Mouse (Mus musculus): ENCODE results near the gene Mfap5. TPM values are rescaled to one million over a fixed set of nuclear protein-coding genes. Genes with fewer than 3 reads are reported as not detected.

Mfap5 gene
- polyA plus RNA-seq, 1 experiment from 2014 or later: 32.0 TPM

GRCm38 (mm10) chr6:122545289-122545882, 39.7 kb downstream of the Mfap5 start:
- Histone ChIP-seq H3K4me1 (ENCODE audit: control insufficient read depth, insufficient read depth, low read length) (no peaks in the 10 kb centered on the region), H3K27ac (ENCODE audit: low read length) (no peak overlapping the region), H3K36me3 (ENCODE audit: control insufficient read depth, insufficient read depth) (no peaks in the 10 kb centered on the region), H3K9me3 (replicated peaks; ENCODE audit: control insufficient read depth, low read length) (no peaks in the 10 kb centered on the region), H3K4me2 (ENCODE audit: low read depth, low read length) (no peak overlapping the region), H3K9ac (ENCODE audit: low read length) (no peak overlapping the region), H3K4me3 (ENCODE audit: low read length) (no peak overlapping the region), H3K27me3 (ENCODE audit: control insufficient read depth, insufficient read depth, low read length) (no peaks in the 10 kb centered on the region)
- 60% methylated on average over 9 of the region's 9 CpGs for WGBS
- ATAC-seq (replicated peaks; ENCODE audit: extremely low read depth, insufficient read depth, low FRiP score): no peak

- Histone ChIP-seq H3K9me3 (replicated peaks; ENCODE audit: control insufficient read depth, low read length) (no peaks in the 10 kb centered on the region), H3K27ac (ENCODE audit: low read length) (no peak overlapping the region), H3K36me3 (ENCODE audit: control insufficient read depth, insufficient read depth) (no peaks in the 10 kb centered on the region), H3K4me2 (ENCODE audit: low read depth, low read length) (no peak overlapping the region), H3K4me3 (ENCODE audit: low read length) (no peak overlapping the region), H3K27me3 (ENCODE audit: control insufficient read depth, insufficient read depth, low read length) (no peaks in the 10 kb centered on the region), H3K9ac (ENCODE audit: low read length) (no peak overlapping the region), H3K4me1 (ENCODE audit: control insufficient read depth, insufficient read depth, low read length) (no peaks in the 10 kb centered on the region)
- 75% methylated on average over 10 of the region's 10 CpGs for WGBS
- ATAC-seq (replicated peaks; ENCODE audit: extremely low read depth, insufficient read depth, low FRiP score): no peak
These were observed 40.3 kb downstream of the Mfap5 start for GRCm38 (mm10) chr6:122545948-122546347.

DNA sequence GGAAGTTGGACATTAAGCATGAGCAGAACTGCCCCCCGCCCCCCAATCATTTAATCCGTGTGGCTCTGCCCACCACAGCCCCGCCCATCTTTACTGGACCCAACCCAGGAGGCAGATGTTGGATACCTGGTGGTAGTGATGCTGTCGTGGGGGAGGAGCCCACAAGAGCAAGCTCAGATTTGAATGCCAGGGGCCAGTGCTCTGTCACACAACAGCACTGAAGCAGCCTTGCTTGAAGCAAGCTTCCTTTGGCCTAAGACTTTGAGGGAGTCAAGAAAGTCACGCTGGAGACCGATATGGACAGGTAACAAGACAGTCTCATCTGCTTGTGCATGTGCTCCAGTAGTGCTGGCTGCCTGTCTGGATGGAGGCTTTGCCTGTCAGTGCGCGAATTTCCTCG, 48.0 kb downstream of the Mfap5 start, which contains the start of gene Aicda:
Gene Aicda, plus strand, starts transcription at position 196 of the 400 bp plus-strand sequence.
- Histone ChIP-seq H3K4me1 (ENCODE audit: control insufficient read depth, insufficient read depth, low read length) (no peaks in the 10 kb centered on the region), H3K27me3 (ENCODE audit: control insufficient read depth, insufficient read depth, low read length) (no peaks in the 10 kb centered on the region), H3K36me3 (ENCODE audit: control insufficient read depth, insufficient read depth) (no peaks in the 10 kb centered on the region), H3K4me2 (ENCODE audit: low read depth, low read length) (no peak within 1 kb of the TSS), H3K27ac (ENCODE audit: low read length) (no peak within 1 kb of the TSS), H3K9ac (ENCODE audit: low read length) (no peak within 1 kb of the TSS), H3K9me3 (replicated peaks; ENCODE audit: control insufficient read depth, low read length) (no peaks in the 10 kb centered on the region), H3K4me3 (ENCODE audit: low read length) (no peak within 1 kb of the TSS)
- 59% methylated on average over 9 of the region's 9 CpGs for WGBS
- ATAC-seq (replicated peaks; ENCODE audit: extremely low read depth, insufficient read depth, low FRiP score): no peak

GRCm38 (mm10) chr6:122554102-122554501, 48.5 kb downstream of the Mfap5 start:
- Histone ChIP-seq H3K4me3 (ENCODE audit: low read length) (no peak overlapping the region), H3K36me3 (ENCODE audit: control insufficient read depth, insufficient read depth) (no peaks in the 10 kb centered on the region), H3K27me3 (ENCODE audit: control insufficient read depth, insufficient read depth, low read length) (no peaks in the 10 kb centered on the region), H3K9ac (ENCODE audit: low read length) (no peak overlapping the region), H3K4me2 (ENCODE audit: low read depth, low read length) (no peak overlapping the region), H3K4me1 (ENCODE audit: control insufficient read depth, insufficient read depth, low read length) (no peaks in the 10 kb centered on the region), H3K9me3 (replicated peaks; ENCODE audit: control insufficient read depth, low read length) (no peaks in the 10 kb centered on the region), H3K27ac (ENCODE audit: low read length) (no peak overlapping the region)
- ATAC-seq (replicated peaks; ENCODE audit: extremely low read depth, insufficient read depth, low FRiP score): no peak
- 70% methylated on average over 6 of the region's 6 CpGs for WGBS

DNA sequence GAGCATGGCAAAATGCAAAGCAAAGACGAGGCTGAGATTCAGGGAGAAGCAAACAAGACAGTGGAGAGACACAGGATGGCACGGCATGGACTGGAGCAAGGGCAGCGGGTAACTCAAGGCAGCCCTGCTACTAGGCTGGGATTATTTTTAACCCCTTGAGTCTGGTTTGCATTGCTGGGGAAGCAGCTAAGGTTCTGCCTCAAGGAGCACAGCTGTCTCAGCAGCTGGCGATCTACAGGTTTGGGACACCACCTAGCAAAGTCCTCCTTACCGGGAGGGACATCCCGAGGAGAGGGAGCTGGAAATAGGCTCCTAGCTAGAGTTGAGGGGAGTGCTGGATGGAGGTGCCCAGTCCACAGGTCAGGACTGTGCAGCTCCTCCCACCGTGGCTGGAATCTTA, 49.6 kb downstream of the Mfap5 start:
- H3K36me3 ChIP-seq (ENCODE audit: control insufficient read depth, insufficient read depth): no peaks in the 10 kb centered on the region
- H3K4me2 ChIP-seq (ENCODE audit: low read depth, low read length): no peak overlapping the region
- no peak overlapping the region for H3K9ac ChIP-seq (ENCODE audit: low read length)
- H3K9me3 ChIP-seq (replicated peaks; ENCODE audit: control insufficient read depth, low read length): no peaks in the 10 kb centered on the region
- ATAC-seq (replicated peaks; ENCODE audit: extremely low read depth, insufficient read depth, low FRiP score): no peak
- H3K27me3 ChIP-seq (ENCODE audit: control insufficient read depth, insufficient read depth, low read length): no peaks in the 10 kb centered on the region
- H3K4me1 ChIP-seq (ENCODE audit: control insufficient read depth, insufficient read depth, low read length): no peaks in the 10 kb centered on the region
- no peak overlapping the region for H3K4me3 ChIP-seq (ENCODE audit: low read length)
- H3K27ac ChIP-seq (ENCODE audit: low read length): no peak overlapping the region
- WGBS: 24% methylated on average over 7 of the region's 7 CpGs

DNA sequence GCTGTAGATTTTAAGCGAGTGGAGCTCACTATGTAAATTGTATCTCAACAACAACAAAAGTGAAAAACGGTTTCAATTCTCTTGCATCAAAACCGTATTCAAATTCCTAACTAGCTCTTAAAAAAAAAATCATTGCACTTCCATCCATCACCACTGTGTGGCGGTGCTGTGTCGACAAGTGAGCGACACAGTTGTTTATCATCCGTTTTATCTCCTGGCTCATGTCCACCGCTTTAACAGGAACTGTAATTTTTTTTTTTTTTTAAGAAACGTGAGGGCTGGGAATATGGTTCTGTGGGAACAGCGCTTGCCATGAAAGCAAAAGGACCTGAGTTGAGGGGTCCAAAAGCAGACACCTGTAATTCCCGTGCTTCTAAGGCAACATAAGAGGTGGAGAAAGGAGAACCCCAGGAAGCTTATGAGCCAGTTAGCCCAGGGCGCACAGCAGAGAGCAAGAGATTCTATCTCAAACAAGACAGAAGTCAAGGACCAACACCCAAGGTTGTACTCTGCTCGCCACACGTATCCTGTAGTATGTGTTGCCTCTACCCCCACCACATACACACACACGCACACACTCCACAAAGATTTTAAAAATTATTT, 51.4 kb downstream of the Mfap5 start:
- Histone ChIP-seq H3K27ac (ENCODE audit: low read length) (no peak overlapping the region), H3K4me1 (ENCODE audit: control insufficient read depth, insufficient read depth, low read length) (no peaks in the 10 kb centered on the region), H3K9me3 (replicated peaks; ENCODE audit: control insufficient read depth, low read length) (no peaks in the 10 kb centered on the region), H3K9ac (ENCODE audit: low read length) (no peak overlapping the region), H3K27me3 (ENCODE audit: control insufficient read depth, insufficient read depth, low read length) (peaks cover 8% of the 10 kb centered on the region), H3K4me2 (ENCODE audit: low read depth, low read length) (peak overlapping the region; percentile 7; the same call in 1 of the 2 replicates), H3K4me3 (ENCODE audit: low read length) (no peak overlapping the region), H3K36me3 (ENCODE audit: control insufficient read depth, insufficient read depth) (no peaks in the 10 kb centered on the region)
- WGBS: 23% methylated on average over 15 of the region's 15 CpGs
- ATAC-seq (replicated peaks; ENCODE audit: extremely low read depth, insufficient read depth, low FRiP score): no peak

DNA sequence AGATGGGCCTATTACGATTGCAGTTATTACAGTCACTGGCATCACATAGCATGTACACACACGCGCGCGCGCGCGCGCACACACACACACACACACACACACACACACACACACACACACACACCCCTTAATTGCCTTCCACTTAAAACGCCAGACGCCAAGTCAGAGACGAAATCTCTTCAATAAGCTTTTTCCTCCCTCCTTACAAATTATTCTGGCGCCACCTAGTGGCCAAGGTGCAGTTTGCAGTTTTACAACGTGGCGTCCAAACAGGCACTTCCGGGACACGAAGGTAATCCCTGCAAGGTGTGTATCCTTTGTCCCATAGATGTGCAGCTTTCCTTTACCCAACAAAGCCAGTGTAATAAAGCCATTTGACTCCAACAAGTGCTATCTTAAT, 54.8 kb downstream of the Mfap5 start:
- Histone ChIP-seq H3K36me3 (ENCODE audit: control insufficient read depth, insufficient read depth) (no peaks in the 10 kb centered on the region), H3K9me3 (replicated peaks; ENCODE audit: control insufficient read depth, low read length) (no peaks in the 10 kb centered on the region), H3K4me1 (ENCODE audit: control insufficient read depth, insufficient read depth, low read length) (no peaks in the 10 kb centered on the region), H3K27ac (ENCODE audit: low read length) (no peak overlapping the region), H3K27me3 (ENCODE audit: control insufficient read depth, insufficient read depth, low read length) (peaks cover 15% of the 10 kb centered on the region), H3K4me3 (ENCODE audit: low read length) (no peak overlapping the region), H3K4me2 (ENCODE audit: low read depth, low read length) (peak overlapping the region; percentile 48), H3K9ac (ENCODE audit: low read length) (no peak overlapping the region)
- 10% methylated on average over 17 of the region's 17 CpGs for WGBS
- no peak for ATAC-seq (replicated peaks; ENCODE audit: extremely low read depth, insufficient read depth, low FRiP score)

- ATAC-seq (replicated peaks; ENCODE audit: extremely low read depth, insufficient read depth, low FRiP score): no peak
- H3K36me3 ChIP-seq (ENCODE audit: control insufficient read depth, insufficient read depth): no peaks in the 10 kb centered on the region
- no peak overlapping the region for H3K9ac ChIP-seq (ENCODE audit: low read length)
- peaks cover 15% of the 10 kb centered on the region for H3K27me3 ChIP-seq (ENCODE audit: control insufficient read depth, insufficient read depth, low read length)
- no peak overlapping the region for H3K4me3 ChIP-seq (ENCODE audit: low read length)
- H3K4me1 ChIP-seq (ENCODE audit: control insufficient read depth, insufficient read depth, low read length): no peaks in the 10 kb centered on the region
- no peak overlapping the region for H3K27ac ChIP-seq (ENCODE audit: low read length)
- no peaks in the 10 kb centered on the region for H3K9me3 ChIP-seq (replicated peaks; ENCODE audit: control insufficient read depth, low read length)
- no peak overlapping the region for H3K4me2 ChIP-seq (ENCODE audit: low read depth, low read length)
- WGBS: 72% methylated on average over 20 of the region's 20 CpGs
These were observed 55.4 kb downstream of the Mfap5 start for GRCm38 (mm10) chr6:122561005-122561404.

GRCm38 (mm10) chr6:122562463-122562862, 56.8 kb downstream of the Mfap5 start:
- Histone ChIP-seq H3K9ac (ENCODE audit: low read length) (no peak overlapping the region), H3K27me3 (ENCODE audit: control insufficient read depth, insufficient read depth, low read length) (peaks cover 15% of the 10 kb centered on the region), H3K27ac (ENCODE audit: low read length) (no peak overlapping the region), H3K4me1 (ENCODE audit: control insufficient read depth, insufficient read depth, low read length) (no peaks in the 10 kb centered on the region), H3K36me3 (ENCODE audit: control insufficient read depth, insufficient read depth) (no peaks in the 10 kb centered on the region), H3K4me2 (ENCODE audit: low read depth, low read length) (no peak overlapping the region; the same call in 1 of the 2 replicates), H3K4me3 (ENCODE audit: low read length) (no peak overlapping the region), H3K9me3 (replicated peaks; ENCODE audit: control insufficient read depth, low read length) (no peaks in the 10 kb centered on the region)
- 2% methylated on average over 6 of the region's 6 CpGs for WGBS
- ATAC-seq (replicated peaks; ENCODE audit: extremely low read depth, insufficient read depth, low FRiP score): no peak
